Mouse (Mus musculus) retina, postnatal 7 days (tissue): ENCODE data around the gene Elk3.

Source experiments
- DNase-seq: peaks from one replicate; pipeline ENCODE4 v3.0.0-alpha.2; 2012; ENCODE audit warnings: low read depth, low spot score

Elk3 gene

DNA sequence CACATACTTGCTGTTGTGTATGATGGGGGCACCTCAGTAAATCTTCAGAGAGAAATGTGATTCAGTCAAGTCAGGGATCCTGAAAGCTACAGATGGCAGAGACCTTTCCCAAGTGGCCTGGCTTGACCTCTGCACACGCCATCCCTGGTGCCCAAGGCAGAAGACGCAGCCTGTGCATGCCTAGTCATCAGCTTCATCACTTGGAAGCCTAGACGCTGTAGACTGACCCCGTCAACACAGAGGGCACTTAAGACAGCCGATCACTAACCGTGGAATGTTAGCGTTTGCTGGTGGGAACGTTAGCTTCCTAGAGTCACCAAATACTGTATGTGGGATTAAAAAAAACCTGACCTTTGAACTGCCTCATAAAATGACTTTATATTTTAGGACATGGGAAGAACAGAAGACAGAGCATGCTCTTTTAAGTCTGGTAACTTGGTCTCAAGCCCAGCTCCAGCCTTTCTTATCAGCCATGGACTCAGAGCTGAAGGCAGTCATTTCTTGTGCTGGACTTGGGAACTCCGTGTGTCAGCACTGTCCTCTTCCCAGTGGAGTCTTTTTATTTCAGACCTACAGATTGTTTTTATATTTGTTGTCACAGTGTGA, 71.6 kb downstream of the Elk3 start:
- no peak for DNase-seq

DNA sequence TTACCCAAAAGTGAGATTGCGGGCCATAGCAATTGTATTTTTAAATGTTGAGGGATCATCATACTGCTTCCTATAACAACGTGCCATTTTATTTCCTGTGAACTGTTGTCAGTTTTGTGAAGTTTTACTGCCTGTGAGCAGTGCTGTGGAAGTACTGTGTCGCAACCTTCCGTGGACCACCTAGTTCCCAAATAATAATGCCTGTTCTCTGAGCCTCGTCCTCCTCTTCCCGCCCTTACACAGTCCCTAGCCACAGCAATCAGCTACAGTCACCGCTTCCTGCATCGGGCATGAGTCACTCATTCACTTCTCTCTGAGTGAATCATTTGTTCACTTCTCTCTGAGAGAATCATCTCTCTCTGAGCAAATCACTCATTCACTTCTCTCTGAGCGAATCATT, 76.2 kb downstream of the Elk3 start:
- no peak for DNase-seq

DNA sequence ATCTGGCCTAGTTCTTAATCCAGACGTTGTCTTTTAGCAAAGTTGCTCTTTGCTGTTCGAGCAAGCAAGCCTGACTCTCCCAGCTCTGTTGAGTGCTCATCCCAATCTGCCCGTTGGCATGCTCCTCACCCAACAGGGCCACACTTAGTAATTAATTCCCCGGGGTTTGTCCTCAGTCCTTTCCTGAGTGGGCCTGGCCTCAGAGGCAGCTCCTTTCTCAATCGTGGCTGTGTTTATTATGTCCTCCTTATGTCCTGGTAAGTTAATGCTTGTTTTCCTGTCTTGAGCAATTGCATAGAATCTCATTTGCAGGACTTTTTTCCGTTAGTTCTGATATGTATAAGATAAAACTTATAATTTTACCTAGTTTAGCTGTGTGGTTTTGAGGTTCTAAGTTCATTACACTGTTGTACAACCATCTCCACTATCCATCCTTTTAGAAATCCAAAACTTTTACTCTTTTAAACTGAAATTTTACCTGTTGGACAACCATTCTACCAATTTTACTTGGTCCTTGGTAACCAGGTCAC, 77.2 kb downstream of the Elk3 start:
- DNase-seq: no peak

DNA sequence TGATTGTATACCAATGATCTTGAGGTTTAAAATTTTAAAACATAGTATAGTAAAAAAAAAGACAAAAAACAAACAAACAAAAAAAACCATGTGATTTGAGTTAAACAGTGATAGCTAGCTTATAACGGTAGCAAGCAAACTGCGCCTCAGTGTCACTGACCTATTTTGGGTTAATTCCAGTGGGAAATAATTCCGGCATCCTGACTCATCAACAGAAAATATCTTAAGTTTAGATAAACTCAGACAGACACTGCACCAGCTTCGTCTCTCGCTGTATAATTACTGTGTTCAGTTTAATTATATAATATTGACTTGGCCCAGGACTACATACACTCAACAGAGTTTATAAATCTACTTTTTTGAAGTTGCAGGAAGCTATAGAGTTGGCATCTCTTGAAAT, 79.0 kb downstream of the Elk3 start:
- no peak for DNase-seq

DNA sequence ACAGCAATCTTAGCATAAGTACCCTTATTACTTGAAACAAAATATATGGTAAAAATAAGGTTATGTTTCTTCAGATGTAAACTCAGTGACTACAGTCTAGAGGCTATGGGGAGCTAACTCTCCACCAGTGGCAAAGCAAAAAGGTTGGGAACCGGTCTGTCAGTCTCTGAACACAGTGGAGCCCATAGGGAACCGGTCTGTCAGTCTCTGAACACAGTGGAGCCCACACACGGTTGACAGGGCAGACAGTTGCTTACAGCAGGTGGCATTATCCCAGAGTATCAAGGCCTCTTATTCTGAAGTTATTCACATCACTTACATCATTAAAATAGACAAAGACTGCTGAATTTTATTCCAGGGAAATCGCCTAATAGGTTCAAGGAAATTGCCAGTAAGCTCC, 79.4 kb downstream of the Elk3 start:
- DNase-seq: no peak

DNA sequence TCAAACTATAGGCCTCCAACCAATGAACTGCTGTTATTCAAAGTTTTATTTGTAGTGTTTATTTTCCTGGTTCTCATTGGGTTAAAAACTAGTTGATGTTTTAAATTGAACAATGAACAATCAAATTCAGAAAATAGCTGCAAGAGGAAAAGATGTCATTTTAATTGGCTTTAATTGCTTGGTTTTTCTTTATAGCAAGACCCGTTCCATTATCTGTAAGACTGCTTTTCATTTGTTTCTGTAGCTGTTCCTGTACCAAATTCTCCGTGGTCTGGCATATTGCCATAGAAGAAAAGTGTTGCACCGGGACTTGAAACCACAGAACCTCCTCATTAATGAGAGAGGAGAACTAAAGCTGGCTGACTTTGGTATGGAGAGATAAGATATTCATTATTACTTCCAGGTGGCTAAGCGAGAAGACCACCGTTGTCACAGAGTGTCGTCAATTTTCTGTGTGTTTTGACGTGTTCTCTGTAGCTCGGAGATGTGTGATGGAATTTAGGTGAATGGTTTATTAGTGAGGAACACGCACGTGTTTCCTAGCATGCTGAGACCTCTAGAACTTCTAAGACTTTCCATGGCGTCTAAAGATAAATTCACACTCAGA, 82.4 kb downstream of the Elk3 start:
- no peak for DNase-seq

DNA sequence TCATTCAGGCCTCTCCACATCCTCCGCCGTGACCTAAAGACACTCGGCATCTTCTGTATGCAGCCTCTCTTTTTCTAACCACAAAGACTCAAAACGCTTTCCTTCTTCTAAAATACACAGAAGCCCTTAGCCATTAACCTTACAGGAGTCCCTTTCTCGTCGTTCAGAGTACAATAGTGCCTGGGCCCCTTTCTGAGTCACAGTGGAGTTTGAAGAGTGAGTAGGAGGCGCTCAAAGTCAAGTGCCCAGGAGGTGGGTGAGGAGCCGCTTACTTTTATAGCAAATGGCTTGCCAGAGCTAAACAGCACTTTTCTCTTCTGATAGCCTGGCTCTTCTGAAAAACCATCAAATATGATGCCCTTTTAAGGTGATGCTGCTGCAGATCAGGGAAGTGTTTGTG, 83.0 kb downstream of the Elk3 start:
- DNase-seq: no peak

DNA sequence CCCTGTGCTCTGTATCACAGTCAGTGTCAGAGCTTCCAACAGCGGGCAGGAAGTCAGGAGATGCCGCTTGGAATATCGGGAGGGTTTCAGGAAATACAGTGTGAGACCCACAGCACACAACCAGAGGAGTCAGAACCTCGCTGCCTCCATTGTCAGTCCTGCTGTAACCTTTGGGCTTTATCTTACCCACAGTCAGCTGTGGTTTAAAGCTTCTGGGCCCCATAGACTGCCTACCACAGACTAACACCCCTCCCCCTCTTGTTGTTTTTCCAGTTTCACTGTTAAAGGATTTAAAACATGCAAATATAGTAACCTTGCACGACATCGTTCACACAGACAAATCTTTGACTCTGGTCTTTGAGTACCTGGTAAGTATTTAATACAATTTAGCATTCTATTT, 85.2 kb downstream of the Elk3 start:
- DNase-seq: no peak

DNA sequence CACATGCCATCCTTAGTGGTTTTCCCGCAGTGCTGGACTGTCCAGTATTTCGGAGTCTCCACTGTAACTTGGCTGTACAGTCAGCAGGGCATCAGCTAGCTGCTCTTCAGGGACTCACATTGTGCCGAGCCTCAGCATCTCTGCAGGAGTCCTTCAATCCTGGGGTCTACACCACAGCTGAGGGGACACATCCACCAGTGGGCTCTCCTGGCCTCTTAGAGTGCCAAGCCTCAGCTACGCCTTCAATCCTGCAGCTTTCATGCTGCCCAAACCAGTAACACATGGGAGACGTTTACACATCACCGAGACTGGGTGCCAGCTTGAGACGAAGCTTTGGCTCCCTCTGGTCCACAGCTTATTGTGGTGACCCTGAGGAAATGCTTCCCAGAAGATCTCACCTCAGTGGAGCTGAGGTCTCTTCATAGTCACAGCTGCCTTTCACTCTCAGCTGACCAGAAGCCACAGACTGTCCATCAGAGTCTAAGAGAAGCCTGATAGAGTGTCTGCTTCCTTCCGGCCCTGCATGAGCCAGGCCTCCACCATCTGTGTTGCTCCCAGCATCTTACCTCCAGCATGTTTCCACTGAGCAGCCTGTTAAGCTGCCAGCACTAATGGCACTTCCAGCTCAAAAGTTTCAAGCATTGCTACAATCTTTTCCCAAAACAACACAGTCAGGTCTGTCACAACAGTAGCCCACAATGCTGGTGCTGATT, 95.7 kb downstream of the Elk3 start:
- DNase-seq: no peak

DNA sequence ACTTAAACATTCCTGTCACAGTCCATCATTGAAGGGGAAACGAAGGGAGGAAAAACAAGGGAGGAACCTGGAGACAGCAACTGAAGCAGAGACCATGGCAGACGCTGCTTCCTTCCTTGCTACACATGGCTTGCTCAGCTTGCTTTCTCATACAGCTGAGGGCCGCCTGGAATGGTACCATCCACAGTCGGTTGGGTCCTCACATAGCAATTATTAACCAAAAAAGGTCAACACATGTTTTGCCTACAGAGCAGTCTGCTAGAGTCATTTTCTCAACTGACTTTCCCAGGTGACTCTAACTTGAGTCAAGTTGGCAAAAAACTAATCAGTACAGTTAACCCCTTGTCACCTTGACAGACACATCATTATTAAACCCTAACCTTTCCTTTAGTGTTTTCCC, 96.7 kb downstream of the Elk3 start:
- no peak for DNase-seq

DNA sequence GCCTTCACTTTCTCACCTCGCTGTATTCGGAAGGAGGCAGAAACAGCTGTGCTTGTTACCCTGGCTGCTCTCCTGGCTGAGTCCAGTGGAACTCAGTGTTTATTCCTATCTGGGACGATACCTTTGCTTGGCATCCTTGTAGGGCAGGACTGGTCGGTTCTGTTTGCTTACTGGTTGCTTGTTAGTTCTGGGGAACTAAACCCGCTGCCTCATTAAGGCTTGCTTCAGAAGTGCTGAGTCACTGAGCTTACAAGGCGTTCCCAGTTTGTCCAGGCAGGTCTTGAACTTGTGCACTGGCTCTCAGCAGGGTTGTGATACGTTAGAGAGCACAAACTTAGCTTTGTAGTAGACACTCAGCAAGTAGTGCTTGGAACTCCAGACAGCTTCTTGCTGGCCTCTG, 97.6 kb downstream of the Elk3 start:
- no peak for DNase-seq

DNA sequence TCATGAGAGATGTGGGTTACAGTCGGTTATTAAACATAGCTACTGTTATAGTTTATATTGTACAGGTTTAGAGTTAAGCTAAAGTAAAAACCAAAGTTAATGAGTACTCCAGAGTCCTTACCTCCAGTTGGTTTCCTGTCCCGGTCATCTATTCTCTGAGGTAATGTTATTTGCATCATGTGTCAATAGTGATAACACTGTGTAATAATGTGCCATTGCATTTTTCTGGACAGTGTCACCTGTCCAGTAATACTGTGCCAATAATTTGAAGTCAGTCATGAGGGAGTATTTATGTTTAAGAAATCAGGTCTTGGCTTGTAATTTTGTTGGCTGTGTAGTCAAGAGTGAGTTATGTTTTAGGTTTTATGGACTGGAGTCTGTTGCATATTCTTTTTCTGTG, 98.2 kb downstream of the Elk3 start:
- no peak for DNase-seq

DNA sequence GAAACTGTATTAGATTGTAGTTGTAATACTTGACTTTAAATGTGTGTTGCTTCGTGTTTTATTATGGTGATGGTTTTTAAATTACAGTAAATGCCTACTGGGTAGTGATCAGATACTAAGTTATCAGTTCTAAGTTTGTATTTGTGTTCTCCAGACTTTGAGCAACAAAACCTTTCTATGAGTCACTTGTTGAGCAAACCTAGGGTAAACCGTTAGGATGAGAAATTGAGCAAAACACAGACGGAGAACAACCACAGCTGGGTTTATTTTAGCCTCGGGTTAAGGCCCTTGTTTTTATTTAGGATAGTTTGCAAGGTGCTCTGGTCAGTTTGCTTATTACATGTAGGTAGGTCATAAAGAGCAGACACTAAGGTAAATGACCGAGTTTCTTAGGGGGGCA, 103.8 kb downstream of the Elk3 start:
- no peak for DNase-seq

DNA sequence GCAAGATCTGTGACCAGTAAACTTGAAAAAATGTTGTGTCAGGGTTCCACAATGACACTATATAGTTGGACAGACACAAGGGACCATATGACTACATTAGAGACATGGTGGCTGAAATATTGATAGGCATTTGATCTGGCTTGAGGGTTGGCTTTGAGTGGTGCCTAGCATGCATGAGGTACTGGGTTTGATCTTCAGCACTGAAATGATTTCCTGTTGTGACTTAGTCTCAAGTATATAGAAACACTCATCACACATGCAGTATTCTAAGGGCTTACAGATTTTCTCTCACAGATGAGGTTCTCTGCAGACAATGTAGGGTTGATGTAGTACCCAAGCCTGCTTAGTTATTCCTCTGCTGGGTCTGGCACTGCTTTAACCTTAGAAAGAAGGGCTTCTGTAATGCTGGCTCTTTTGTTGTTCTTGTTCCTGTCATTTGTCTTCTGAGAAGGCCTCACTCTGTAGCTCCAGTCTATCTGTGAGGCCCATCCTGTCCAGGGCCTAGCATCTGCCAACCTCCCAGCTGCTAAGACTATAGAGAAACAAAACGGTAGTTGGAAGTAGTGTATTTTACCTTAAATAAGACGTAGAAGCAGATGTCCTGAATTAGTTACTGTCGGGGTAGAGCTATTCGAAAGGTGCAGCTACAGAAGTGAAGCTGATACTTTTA, 105.5 kb downstream of the Elk3 start:
- DNase-seq: no peak

DNA sequence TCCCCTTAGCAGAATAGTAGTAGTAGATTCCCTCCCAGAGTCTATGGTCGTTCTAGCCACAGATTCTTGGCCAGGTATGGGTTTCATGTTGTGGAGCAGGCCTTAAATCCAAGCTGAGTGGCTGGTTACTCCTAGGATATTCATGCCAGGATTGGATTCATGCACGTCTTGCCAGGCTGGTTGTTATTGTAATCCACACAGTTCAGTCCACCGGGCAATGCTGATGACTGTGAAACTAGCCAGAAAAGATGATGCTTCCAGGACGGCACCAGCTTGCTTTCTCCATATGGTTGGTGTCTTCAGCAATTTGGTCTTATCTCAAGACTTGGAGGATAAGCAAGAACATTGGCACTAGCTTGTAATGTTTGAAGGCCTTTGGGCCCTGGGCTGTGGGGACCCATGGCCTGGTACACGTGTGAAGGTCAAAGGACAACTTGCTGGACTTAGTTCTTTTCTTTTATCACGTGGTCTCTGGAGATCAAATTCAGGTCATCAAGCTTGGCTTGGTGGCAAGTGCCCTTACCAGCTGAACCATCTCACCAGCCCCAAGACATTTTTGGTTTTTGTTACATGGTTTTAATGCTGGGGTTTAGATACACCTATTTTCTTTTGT, 109.0 kb downstream of the Elk3 start:
- no peak for DNase-seq

DNA sequence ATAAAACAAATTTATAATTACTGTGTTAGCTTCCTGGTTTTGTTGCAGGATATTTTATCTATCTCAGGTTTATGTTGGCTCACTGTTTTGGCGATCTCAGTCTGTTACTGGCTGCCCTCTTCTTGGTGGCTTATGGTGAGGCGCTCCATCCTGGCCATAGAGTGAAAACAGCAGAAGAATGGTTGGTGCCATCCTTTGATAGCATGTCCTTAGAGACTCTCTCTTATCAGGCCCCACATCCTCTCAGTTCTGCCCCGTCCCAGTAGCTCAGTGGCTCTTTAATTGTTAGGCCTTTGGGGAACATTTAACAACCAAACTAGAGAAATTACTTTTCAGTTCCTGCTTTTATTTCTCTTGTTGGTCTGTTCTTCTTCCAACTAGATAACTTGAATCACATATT, 112.0 kb downstream of the Elk3 start:
- no peak for DNase-seq
